Mouse (Mus musculus): ENCODE measurements around the gene Cdk2.

Cdk2 gene

DNA sequence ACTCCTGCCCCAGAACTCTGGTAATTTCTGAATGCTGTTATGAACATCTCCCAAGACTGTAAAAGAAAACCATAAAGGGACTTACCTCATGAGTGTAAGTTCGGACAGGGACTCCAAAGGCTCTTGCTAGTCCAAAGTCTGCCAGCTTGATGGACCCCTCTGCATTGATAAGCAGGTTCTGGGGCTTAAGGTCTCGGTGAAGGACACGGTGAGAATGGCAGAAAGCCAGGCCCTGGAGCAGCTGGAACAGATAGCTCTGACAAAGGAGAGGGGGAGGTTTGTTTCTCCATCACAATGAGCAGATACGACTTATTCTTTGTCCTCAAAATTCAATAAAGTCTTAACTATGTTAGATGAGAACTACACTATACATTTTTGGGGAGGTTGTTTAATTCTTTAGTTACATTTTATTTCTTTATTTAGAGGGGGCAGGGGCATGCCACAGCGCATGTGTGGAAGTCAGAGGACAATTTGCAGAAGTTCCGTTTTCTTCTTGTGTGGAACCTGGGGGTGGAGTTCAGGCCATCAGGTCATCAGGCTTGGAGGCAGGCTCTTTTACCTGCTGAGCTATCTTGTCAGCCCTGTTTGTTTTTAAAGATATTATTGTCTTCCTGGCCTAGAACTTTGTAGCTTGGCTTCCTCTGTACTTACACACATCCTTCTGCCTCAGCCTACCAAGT lies 2.4 kb downstream of the Cdk2 start:
- DNase-seq, result no peak

DNA sequence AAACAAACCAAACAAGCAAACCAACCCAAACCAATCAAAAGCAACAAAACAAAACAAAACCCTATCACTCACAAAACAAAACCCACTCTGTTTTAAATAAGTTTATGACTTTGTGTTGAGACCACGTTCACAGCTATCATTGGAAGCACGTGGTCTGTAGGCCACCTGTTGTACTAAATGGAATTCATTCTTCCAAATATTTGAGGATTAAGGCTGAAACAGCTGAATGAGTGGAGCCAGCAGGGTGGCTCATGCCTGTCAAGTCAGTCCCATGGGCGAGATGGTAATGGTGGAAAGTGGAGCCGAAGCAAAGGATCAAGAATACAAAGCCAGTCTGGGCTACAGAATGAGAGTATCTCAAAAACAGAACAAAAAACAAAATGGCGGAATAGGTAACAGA lies 4.1 kb downstream of the Cdk2 start:
- no peak for DNase-seq

DNA sequence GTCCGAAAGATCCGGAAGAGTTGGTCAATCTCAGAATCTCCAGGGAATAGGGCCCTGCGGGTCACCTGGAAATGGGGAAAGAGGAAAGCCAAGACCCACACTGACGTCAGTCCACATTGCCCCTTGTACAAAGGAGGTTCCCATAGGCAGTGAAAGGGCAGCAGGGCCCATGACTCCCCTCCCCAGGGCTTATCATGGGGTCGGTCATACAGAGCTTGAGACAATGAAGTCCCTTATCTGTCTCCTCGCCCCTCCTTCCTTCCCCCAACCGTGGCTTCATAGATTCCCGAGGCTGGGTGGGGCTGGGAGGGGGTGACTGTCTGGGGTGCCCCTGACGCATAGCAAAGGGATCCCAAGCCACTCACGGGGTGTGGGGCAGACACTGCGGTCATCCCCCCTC lies 5.2 kb downstream of the Cdk2 start:
- DNase-seq, result no peak

DNA sequence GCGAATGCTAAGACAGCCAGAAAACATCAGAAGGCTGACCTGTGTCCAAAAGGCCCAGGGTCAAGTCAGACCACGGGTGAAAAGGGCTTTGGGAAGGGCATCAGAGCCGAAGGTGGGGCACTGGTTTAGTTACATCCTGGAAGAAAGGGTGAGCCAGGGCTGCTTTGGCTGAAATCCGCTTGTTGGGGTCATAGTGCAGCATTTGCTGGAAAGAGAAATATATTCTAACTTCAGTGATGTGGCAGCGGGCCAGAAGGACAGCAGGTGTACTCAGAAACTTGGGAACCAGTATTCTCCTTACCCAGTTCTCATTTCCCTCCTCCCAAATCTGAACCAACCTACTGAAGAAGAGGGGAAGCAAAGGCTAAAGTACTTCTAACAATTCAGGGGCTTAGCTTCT lies 5.8 kb downstream of the Cdk2 start:
- no peak for DNase-seq

DNA sequence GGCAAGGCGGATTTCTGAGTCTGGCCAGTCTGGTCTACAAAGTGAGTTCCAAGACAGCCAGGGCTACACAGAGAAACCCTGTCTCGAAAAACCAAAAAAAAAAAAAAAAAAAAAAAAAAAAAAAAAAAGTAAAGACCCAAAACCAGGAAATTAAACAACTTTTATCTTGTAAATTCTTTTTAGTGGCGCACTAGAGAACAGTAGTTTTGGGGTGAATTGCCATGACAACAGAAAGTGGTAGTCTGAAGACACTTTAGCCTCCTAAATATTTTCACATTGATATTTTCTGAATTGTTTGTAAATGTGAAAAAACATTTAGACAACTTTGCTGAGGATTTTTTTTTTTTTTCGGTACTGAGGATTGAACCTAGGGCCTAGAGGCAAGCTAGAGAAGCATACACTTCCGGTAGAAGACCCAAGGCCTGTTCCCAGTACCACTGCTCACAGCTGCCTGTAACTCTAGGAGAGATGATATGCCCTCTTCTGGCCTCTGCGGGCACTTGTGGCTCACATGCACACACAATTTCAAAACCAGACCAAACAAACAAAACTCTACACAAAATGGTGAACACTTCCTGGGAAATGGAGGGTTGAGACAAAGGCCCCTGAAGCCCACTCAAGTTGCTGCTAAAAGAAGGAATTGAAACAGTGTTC lies 7.6 kb downstream of the Cdk2 start:
- no peak for DNase-seq

DNA sequence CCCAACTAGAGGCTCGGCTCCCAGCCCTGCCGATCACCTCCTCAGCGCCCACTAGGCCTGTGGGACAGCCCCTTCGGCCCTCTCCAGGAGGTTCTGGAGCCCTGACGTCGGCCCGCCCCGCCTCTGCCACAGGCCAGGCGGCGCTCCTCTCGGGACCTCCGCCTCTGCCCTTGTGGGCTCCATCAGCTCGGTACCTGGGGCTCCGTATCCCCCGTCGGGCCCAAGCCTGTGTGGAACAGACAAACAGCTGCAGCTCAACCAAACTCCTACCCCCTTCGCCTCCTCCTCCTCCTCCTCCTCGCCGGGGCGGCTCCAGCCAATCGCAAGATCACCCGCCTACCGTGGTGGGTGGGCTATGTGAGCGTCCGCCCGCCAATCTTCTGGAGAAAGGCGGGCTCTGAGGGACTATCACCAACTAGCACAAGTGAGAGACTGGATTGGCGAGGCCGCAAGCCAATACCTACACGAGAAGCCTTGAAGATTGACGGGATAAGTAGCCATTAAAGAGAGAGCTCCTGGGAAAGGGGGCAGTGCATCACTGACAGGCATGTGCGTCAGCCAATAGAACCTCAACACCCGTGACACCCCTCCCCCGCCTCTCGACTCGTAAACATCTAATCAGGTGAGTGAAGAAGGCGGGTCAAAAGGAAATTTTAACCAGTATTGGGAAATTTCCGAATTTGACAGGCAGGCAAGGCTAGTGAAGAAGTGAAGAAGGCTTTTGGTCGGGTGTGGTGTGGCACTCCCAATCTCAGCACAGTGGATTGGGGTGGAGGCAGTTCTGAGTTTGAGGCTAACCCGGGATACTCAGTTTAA lies 8.6 kb downstream of the Cdk2 start, which contains the start of gene Rab5b:
Gene Rab5b (minus strand): TSS at position 273 of the 816 bp plus-strand sequence.
- DNase-seq, result peak; percentile 98 to 100

DNA sequence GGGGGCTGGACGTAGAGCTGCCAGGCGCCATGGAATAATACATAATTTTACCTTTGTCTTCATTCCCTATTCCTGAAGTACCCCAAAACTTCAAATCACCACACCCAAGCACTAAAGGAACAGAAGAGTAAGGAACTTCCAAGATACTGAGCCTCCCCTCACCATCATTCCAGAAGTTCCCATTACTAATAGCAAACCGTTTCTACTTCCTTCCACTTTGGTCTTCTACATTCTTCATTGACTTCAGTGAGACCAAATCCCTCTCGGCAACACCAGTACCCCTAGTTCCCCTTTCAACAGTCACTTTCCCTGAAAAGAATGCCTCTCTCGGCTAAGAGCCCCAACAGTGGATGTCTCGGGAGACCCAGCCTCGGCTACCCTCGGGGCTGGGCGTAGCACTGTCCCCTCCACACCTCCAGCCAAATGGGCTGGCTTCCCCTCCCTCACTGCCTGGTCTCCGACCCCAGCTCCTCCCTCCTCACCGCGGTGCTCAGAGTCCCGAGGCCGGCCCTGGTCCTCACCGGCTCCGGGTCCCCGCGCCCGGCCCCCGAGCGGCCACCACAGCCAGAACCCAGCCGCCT lies 9.3 kb downstream of the Cdk2 start:
- DNase-seq, result no peak

DNA sequence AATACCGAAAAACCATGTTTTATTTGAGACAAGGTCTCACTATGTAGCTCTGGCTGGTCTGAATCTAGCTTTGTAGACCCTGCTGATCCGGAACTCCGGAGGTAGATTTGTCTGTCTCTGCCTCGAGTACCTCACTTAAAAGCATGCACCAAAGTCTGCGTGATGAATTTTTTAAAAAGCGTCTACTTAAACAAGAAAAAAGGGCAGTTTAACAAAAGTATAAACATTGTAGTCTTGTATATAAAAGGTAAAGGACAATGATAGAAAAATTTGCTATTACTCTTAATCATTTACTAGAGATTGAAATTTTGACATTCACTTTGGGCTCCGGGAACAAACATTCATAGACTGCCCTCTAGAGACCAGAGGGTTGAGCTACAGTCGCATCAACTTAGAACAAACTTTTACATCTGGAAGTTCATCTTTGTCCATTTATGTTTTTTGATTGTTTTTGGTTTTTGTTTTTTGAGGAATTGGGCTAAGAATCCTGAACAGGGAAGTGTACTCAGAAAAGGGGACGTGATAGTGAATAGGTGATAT lies 30.3 kb downstream of the Cdk2 start:
- no peak for DNase-seq

DNA sequence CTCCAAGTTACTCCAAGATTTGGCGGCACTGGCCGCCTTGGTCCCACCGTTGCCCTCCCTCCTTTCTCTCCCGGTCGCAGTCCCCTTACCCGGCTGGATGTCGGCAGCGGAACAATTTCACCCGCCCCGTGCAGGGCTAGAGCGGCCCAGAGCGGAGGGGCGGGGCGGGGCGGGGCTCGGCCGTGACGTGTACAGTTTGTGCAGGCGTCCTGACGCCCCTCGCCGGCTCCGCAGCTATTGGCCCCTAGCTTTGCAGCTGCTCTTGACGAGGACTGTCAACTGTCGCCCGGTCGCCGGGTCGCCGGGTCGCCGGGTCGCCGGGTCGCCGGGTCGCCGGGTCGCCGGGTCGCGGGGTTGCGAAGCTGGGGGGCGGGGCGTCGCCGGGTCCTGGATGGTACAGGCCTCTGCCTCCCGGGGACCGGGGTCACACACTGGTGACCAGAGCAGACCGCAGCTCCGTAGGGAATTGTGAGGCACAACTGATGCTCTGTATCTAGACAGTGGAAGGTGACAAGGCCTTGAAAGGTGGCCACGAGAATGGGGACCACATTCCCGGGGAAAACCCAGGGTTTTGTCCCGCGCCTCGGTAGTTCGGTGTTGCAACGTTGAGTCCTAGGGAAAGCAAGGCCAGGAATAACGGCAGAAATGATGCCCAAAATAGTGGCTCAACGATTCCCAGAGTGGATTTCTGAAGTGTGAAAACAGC lies 30.9 kb downstream of the Cdk2 start, which contains the start of gene Suox:
Gene Suox (minus strand): TSS at position 311 of the 706 bp plus-strand sequence.
- DNase-seq, result peak; percentile 83 to 87

DNA sequence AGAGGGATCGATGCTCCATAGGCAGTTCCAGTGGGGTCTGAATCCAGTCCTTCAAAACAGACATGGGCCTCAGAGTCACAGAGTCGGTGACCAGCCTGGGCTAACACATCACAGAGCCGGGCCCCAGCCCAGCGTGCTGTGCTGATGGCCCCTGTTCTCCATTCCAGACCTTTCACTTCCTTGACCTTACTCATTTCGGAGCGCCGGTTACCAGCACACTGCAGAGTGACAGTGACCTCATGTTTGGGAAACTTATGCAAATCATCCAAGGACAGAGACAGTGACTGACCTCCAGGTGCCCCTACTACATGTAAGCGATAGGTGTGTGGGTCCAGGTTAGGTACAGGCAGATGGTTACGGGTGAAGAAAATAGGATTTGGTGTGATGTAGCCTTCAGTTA lies 33.7 kb downstream of the Cdk2 start:
- no peak for DNase-seq

DNA sequence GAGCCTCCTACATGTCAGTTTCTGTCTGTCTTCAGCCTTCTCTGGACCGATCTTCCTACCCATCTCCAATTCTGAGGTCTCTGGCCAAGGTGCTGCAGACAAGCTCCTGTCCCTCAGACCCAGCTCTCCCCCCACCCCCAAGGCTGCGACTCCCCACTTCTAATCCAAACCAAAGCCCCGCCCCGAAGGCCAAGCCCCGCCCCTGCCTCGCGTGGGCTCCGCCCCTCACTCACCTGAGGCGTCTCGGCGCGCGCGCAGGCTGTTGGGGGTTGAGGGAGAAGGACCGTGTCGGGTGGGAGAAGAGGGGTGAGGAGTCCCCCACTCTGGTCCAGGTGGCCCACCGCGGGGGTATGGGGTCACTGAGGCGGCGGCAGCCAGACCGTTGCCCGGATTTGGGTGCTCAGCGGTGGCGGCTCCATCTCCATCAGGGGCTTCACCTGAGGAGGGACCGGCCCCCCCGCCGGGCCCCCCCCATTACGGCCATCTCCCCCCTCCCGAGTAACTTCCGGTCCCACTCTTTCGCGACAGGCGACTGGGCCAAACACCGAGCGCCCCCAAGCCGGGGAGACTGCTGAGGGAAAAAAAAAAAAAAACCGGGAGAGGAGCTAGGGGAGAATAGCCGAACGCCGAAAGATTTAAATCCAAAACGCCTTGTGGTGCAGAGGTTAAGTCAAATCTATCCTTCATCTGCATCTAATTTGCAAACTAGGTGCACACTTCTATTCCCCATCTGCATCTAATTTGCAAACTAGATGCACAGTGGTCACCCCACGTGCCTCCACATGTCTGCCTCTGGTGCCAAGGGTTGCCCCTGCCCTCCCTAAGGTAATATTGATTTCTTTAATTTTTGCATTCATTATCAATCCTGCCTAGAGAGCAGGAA lies 35.8 kb downstream of the Cdk2 start:
- DNase-seq, result peak; percentile 31 to 42

DNA sequence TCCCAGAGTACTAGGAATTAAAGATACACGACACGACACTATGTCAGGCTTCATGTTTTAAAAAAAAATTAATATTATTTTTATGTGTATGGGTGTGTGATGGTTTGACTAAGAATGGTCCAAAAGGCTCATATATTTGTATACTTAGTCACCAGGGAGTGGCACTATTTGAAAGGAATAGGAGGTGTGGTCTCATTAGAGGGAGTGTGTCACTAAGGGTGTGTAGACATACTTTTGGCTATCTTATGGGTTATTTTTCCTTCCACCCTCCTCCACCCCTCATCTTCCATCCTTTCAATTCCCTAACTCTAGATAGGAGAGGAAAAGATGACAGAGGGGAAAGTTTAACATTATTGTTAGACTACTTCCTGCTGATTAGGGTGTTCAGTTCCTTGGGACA lies 39.0 kb downstream of the Cdk2 start:
- no peak for DNase-seq

DNA sequence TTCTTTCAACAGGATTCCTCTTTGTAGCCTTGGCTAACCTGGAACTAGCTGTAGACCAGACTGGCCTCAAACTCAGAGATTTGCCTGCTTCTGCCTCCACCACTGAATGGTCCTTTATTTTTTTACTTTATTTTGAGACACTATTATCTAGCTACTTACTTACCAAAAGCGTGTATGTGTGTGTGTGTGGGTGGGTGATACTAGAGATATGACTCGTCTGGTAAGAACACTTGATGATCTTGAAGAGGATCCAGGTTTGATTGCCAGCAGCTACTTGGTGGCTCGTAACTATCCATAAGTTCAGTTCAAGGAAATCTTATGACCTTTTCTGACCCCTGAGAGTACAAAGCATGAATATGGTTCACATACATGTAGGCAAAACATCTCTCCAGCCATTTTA lies 39.5 kb downstream of the Cdk2 start:
- no peak for DNase-seq

DNA sequence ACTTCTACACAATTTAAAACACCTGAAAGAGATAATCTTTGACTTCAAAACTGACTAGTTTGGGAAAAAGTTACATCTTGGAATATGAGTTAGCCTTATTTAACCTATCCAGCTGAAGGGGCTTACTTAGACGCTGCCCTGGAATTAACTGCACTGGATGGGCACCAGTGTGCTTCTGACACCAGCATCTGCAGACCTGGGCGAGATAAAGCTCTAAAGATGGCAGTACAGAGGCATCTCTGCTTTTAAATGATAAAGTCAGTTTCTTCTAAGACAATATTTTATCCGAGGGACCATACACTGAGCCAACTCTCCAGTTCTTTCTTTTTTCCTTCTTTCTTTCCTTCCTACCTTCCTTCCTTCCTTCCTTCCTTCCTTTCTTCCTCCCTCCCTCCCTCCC lies 40.0 kb downstream of the Cdk2 start:
- no peak for DNase-seq

DNA sequence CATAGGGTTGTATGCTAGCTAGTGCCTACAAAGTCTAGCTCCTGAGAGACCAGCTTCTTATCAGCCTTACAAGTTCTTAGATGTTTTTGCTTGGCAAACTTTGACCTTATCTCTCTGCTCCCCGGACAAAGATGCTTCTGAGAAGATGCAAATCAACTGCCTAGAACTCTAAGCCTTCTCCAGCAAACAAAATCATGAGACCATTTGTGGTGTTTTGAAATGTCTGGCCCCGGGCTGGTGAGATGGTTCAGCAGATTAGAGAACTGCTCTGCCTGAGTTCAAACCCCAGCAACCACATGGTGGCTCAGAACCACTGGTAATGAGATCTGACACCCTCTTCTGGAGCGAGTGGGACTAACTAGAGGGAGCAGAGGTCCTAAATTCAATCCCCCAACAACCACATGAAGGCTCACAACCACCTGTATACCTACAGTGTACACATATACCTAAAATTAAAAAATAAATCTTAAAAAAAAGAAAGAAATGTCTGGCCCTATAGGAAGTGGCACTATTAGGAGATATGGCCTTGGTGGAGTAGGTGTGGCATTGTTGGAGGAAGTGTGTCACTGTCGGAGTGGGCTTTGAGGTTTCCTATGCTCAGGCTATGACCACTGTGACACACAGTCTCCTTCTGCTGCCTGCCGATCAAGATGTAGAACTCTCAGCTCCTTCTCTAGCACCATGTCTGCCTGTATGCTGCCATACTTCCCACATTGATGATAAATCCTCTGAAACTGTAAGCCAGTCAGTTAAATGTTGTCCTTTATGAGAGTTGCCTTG lies 41.2 kb downstream of the Cdk2 start:
- DNase-seq, result no peak

DNA sequence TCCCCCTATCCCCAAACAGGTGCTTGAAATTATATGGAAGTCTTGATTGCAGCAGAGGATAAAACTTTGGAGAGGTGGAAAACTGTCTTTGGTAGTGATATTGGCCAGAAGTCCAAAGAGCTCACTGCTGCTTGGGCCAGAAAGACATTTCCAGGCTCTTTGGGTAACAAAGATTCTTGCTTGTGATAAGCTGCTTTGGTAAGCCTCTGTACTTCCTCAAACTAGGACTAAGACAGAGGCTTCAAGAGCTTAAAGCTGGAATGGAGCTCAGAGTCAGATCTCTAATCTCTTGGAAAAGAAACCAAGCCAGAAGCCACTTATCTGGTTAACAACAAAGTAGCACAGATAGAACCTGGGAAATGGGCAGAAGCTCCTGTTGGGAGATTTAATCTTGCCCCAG lies 42.4 kb downstream of the Cdk2 start:
- no peak for DNase-seq

DNA sequence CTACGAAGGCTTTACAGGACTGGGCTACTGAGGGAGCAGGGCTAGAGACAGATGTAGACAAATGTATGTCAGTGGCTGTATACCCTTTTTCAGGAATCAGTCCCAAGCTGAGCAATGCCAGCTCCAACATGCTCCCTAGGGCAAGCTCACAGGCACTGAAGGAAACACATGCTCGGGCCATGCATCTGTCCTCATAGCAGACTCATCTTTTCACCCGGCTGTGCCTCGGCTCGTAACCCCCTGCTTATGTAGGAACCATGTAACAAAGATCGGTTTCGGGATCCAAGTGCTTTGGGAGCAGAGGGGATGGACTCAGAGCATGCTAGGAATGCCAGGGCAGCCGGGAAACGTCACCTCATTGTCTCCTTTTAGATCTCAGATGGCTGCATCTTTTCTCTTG lies 45.3 kb downstream of the Cdk2 start:
- no peak for DNase-seq

DNA sequence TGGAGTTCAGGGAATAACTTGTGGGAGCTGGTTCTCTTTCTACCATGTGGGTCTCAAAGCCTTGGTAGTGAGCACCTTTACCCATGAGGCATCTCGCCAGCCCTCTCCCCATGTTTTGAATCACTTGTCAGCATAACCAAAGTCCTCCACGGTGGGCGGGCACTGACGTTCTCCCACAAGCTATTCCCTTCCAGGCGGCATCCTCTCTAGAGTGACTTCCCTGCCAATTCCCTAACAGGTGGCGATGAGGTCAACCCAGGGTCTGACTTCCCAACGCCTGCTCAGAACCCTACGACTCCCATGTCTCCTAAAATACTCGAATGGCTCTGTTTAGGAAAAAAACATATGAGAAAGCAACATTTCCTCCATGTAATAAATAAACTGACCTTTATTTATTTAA lies 47.0 kb downstream of the Cdk2 start:
- no peak for DNase-seq

DNA sequence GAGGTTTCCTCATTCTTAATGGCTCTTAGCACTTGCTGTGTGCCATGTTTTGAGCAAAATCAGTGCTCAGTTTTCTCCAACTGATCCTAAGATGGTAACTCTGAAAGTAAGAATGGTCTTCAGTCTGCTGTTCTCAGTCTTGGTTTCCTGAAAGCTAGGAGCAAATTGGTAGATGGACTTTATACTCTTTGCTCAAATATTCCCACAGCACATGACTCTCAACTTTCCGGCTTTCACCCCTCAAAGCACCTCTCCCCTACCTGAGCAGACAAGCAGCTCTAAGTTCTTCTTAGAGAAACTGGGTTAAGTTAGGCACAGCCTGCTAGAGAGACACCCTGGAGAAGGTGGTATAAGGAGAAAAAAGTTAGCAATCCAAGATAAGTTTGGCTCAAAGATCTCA lies 48.1 kb downstream of the Cdk2 start:
- DNase-seq, result no peak

DNA sequence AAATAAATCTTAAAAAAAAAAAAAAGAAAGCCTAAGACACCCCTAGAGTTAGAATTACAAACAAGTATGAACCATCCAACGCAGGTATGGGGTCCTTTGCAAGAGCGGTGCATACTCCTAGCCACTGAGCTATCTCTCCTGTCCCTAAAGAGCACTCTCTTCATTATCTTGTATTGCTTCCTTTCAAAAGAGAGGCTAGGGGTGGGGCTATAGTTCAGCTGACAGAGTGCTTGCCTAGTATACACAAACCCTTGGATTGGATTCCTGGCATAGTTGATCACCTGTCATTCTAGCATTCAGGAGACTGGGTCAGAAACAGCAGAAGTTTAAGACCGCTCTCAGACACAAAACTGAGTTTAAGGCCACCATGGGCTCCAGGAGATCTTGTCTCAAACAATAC lies 49.6 kb downstream of the Cdk2 start:
- DNase-seq, result no peak

DNA sequence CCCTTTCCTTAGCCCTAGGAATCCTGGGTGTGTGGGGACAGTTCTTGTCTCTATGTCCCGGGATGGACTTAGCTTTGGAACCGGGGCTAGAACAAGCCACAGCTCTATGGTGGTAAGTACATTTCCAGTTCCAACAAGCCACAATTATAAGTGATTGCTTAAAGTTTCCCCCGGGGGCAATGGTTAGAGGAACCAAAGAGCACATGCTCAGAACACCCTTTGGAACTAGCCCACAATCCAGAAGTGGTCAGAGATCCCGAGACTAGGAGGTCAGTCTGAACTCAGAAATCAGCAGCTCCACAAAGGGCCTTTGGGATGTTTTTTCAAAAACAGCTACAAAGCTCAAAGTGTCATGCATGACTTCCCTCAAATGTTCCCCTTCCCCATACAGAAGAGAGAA lies 51.0 kb downstream of the Cdk2 start:
- DNase-seq, result no peak
